Mouse (Mus musculus): ENCODE measurements around the gene Taf1a. TPM values are rescaled to one million over a fixed set of nuclear protein-coding genes. Genes with fewer than 3 reads are reported as not detected.
"Not testable (repeated sequence)": the region's sequence is repeated elsewhere in the genome, so short reads cannot be mapped to it uniquely, and the experiment has no call there.

Gene Taf1a
- polyA plus RNA-seq, 1 experiment from 2014 or later, result 17.7 TPM

DNA sequence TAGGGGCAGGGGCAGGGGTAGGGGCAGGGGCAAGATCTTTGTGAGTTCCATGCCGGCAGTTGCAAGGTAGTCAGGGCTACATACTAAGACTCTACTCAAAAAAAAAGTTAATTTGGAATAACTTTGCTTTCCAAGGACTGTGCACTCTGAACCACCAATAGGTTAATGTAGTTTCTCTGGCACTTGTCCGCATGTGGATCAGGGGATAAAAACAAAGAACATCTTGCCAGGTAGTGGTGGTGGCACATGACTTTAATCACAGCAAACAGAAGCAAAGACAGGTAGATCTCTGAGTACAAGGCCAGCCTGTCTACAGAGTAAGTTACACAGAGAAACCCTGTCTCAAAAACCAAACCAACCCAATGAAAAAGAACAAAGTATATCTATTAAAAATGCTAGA is 6.2 kb upstream of the Taf1a start:
- no peak for ATAC-seq
- WGBS, result 89% methylated on average over 2 of the region's 2 CpGs
- H3K9ac ChIP-seq (ENCODE audit: low read depth, low read length), result no peak overlapping the region
- H3K9me3 ChIP-seq (replicated peaks; ENCODE audit: control insufficient read depth, low read length, poor library complexity, severe bottlenecking), result no peaks in the 10 kb centered on the region
- no peak overlapping the region for H3K4me2 ChIP-seq (ENCODE audit: low read length)
- H3K4me1 ChIP-seq (ENCODE audit: control insufficient read depth, insufficient read depth, low read length), result no peaks in the 10 kb centered on the region
- H3K27ac ChIP-seq (ENCODE audit: low read length), result no peak overlapping the region
- H3K27me3 ChIP-seq (ENCODE audit: control insufficient read depth, insufficient read depth, low read depth, low read length), result peaks cover 24% of the 10 kb centered on the region
- no peak overlapping the region for H3K4me3 ChIP-seq (ENCODE audit: low read depth, low read length)
- no peaks in the 10 kb centered on the region for H3K36me3 ChIP-seq (ENCODE audit: control insufficient read depth, insufficient read depth, low read length)

DNA sequence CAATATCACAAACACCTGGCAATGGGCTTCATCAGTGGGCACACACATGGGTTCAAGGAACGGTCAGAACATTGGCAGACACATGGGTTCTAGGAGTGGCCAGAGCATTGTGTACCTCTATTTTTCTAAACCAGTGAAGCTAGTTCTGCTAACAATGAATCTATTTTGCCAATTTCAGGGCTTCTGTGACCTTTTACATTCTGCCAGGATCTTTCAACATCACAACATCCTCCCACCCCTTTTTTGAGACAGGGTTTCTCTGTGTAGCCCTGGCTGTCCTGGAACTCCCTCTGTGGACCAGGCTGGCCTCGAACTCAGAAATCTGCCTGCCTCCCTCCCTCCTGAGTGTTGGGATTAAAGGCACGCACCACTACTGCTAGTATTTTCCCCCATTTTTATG is 1.4 kb upstream of the Taf1a start:
- not testable (repeated sequence) for H3K4me3 ChIP-seq (ENCODE audit: low read depth, low read length); H3K9me3 ChIP-seq (replicated peaks; ENCODE audit: control insufficient read depth, low read length, poor library complexity, severe bottlenecking); ATAC-seq; H3K9ac ChIP-seq (ENCODE audit: low read depth, low read length); H3K27ac ChIP-seq (ENCODE audit: low read length); H3K4me2 ChIP-seq (ENCODE audit: low read length); H3K36me3 ChIP-seq (ENCODE audit: control insufficient read depth, insufficient read depth, low read length)
- peaks cover 14% of the 10 kb centered on the region for H3K4me1 ChIP-seq (ENCODE audit: control insufficient read depth, insufficient read depth, low read length)
- peaks cover 20% of the 10 kb centered on the region for H3K27me3 ChIP-seq (ENCODE audit: control insufficient read depth, insufficient read depth, low read depth, low read length)
- WGBS, result 89% methylated on average over 3 of the region's 3 CpGs

DNA sequence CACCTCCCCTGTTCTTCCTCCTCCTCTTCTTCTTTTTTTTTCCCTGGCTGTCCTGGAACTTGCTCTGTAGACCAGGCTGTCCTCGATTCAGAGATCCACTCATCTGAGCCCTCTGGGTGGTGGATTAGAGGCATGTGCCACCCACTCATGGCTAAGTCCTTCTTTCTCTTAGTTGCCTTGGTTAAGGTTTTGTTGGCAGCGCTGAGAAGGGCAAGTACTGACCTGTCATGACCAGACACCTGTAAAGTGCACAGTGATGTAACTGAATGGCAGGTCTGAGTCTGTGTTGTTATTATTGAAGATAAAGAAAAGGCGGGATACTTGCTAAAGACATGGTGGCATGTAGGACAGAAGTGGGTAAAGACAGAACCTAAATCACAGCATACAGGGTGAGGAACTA is 14.6 kb downstream of the Taf1a start:
- H3K4me2 ChIP-seq (ENCODE audit: low read length), result no peak overlapping the region
- H3K9me3 ChIP-seq (replicated peaks; ENCODE audit: control insufficient read depth, low read length, poor library complexity, severe bottlenecking), result no peaks in the 10 kb centered on the region
- no peak overlapping the region for H3K9ac ChIP-seq (ENCODE audit: low read depth, low read length)
- no peak for ATAC-seq
- H3K36me3 ChIP-seq (ENCODE audit: control insufficient read depth, insufficient read depth, low read length), result peaks cover 41% of the 10 kb centered on the region
- no peak overlapping the region for H3K27ac ChIP-seq (ENCODE audit: low read length)
- H3K4me3 ChIP-seq (ENCODE audit: low read depth, low read length), result no peak overlapping the region
- WGBS, result 95% methylated on average over 3 of the region's 3 CpGs
- no peaks in the 10 kb centered on the region for H3K27me3 ChIP-seq (ENCODE audit: control insufficient read depth, insufficient read depth, low read depth, low read length)
- no peaks in the 10 kb centered on the region for H3K4me1 ChIP-seq (ENCODE audit: control insufficient read depth, insufficient read depth, low read length)

DNA sequence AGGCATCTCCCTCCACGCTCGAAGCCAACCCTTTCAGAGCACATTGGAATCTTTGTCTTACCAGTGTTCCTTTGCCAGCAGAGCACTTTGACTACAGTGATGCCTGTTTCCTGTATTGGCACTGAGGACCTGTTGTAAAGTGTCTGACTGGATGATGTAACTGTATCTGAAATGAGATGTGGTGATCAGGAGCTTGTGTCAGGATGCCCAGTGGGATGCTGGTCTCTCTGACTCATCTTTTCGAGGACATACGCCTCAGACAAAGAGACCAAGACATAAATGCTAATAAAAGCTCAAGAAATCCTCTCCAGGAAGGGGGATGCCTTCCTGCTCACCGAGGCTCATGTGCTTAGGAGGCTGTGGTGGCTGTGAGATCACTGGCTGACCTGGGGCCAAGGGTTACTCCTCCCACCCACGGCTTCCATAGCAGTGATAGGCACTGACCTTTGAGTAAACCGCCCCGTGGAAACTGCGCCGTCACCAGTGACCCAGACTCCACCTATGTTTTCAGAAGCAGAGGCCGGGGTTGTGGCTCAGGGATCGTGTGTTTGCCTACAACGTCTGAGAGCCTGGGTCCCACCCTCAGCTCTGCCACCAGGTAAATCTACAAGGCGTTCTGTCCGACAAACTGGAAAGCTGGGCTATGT is 25.4 kb downstream of the Taf1a start:
- no peak overlapping the region for H3K4me3 ChIP-seq (ENCODE audit: low read depth, low read length)
- H3K4me1 ChIP-seq (ENCODE audit: control insufficient read depth, insufficient read depth, low read length), result no peaks in the 10 kb centered on the region
- H3K27ac ChIP-seq (ENCODE audit: low read length), result no peak overlapping the region
- ATAC-seq, result no peak
- peaks cover 18% of the 10 kb centered on the region for H3K36me3 ChIP-seq (ENCODE audit: control insufficient read depth, insufficient read depth, low read length)
- H3K9me3 ChIP-seq (replicated peaks; ENCODE audit: control insufficient read depth, low read length, poor library complexity, severe bottlenecking), result no peaks in the 10 kb centered on the region
- no peak overlapping the region for H3K4me2 ChIP-seq (ENCODE audit: low read length)
- no peak overlapping the region for H3K9ac ChIP-seq (ENCODE audit: low read depth, low read length)
- H3K27me3 ChIP-seq (ENCODE audit: control insufficient read depth, insufficient read depth, low read depth, low read length), result no peaks in the 10 kb centered on the region
- 90% methylated on average over 15 of the region's 15 CpGs for WGBS

DNA sequence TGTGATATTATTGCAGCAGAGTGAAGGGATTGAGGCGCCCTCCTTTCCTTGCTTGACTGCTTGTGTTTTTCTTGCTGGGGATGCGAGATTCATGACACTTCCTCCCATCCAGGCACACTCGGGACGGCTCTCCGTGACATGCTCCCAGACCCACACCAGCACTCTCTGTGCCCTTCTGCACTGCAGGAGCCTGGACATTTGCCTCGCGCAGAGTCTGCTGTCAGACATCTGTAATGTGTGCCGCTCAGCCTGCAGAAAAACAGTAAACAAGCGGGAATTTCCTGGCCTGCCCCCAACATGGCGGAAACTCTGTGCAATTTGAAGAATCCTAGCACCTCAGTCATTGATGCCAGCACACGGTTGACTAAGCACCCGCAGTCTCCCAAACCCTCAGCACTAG is 29.1 kb downstream of the Taf1a start, which contains the start of gene Hhipl2:
Gene Hhipl2 (plus strand): TSS at position 343 of the 400 bp plus-strand sequence.
- Histone ChIP-seq H3K36me3 (ENCODE audit: control insufficient read depth, insufficient read depth, low read length) (no peaks in the 10 kb centered on the region), H3K9ac (ENCODE audit: low read depth, low read length) (no peak within 1 kb of the TSS), H3K9me3 (replicated peaks; ENCODE audit: control insufficient read depth, low read length, poor library complexity, severe bottlenecking) (0 out of 2 replicates have a peak, but pooled peaks cover 2% of the 10 kb centered on the region), H3K4me2 (ENCODE audit: low read length) (no peak within 1 kb of the TSS), H3K27ac (ENCODE audit: low read length) (no peak within 1 kb of the TSS), H3K4me1 (ENCODE audit: control insufficient read depth, insufficient read depth, low read length) (no peaks in the 10 kb centered on the region), H3K27me3 (ENCODE audit: control insufficient read depth, insufficient read depth, low read depth, low read length) (no peaks in the 10 kb centered on the region), H3K4me3 (ENCODE audit: low read depth, low read length) (no peak within 1 kb of the TSS)
- no peak for ATAC-seq
- 77% methylated on average over 12 of the region's 12 CpGs for WGBS

DNA sequence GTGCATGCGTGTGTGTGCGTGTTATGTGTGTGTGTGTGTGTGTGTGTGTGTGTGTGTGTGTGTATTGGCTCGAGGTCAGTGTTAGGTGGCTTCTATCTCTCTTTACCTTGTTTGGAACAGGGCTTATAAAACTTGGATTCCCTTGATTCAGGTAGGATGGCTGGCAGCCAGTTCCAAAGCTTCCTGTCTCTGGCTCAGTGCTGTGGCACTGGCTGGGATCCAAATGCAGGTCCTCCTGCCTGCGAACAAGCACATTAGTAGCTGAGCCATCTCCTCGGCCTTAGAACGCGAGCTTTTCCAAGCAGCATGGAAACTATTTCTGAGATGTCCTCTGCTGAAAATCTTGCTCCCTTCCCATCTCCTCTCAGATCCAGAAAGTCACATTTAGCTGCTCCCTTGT is 31.0 kb downstream of the Taf1a start:
- H3K9ac ChIP-seq (ENCODE audit: low read depth, low read length), result no peak overlapping the region
- no peaks in the 10 kb centered on the region for H3K36me3 ChIP-seq (ENCODE audit: control insufficient read depth, insufficient read depth, low read length)
- H3K27me3 ChIP-seq (ENCODE audit: control insufficient read depth, insufficient read depth, low read depth, low read length), result no peaks in the 10 kb centered on the region
- H3K4me1 ChIP-seq (ENCODE audit: control insufficient read depth, insufficient read depth, low read length), result no peaks in the 10 kb centered on the region
- H3K4me2 ChIP-seq (ENCODE audit: low read length), result no peak overlapping the region
- H3K27ac ChIP-seq (ENCODE audit: low read length), result no peak overlapping the region
- no peak for ATAC-seq
- H3K4me3 ChIP-seq (ENCODE audit: low read depth, low read length), result no peak overlapping the region
- peaks cover 2% of the 10 kb centered on the region; the same call in 1 of the 2 replicates for H3K9me3 ChIP-seq (replicated peaks; ENCODE audit: control insufficient read depth, low read length, poor library complexity, severe bottlenecking)
- 84% methylated on average over 7 of the region's 7 CpGs for WGBS

DNA sequence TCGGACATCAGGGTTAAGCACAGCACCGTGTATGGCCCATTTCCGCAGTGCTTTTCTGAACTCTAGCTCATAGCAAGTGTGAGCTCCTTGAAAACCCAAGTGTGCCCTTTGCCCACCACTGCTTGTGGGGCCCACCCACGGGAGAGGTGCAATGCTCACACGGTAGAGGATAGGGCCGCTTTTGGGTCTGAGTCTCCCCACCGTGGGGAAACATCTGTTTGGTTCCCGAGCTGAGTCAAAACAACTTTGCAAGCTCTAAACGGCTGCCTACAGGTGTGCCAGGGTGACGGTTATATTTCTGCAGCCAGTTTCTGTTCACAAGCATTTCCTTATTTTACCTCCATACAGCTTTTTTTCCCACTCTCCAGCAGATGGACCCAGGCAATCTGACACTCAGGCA is 31.5 kb downstream of the Taf1a start:
- H3K27ac ChIP-seq (ENCODE audit: low read length), result no peak overlapping the region
- H3K9me3 ChIP-seq (replicated peaks; ENCODE audit: control insufficient read depth, low read length, poor library complexity, severe bottlenecking), result peaks cover 2% of the 10 kb centered on the region; the same call in 1 of the 2 replicates
- WGBS, result 92% methylated on average over 10 of the region's 10 CpGs
- H3K27me3 ChIP-seq (ENCODE audit: control insufficient read depth, insufficient read depth, low read depth, low read length), result no peaks in the 10 kb centered on the region
- H3K36me3 ChIP-seq (ENCODE audit: control insufficient read depth, insufficient read depth, low read length), result no peaks in the 10 kb centered on the region
- H3K4me1 ChIP-seq (ENCODE audit: control insufficient read depth, insufficient read depth, low read length), result no peaks in the 10 kb centered on the region
- H3K4me3 ChIP-seq (ENCODE audit: low read depth, low read length), result no peak overlapping the region
- no peak overlapping the region for H3K9ac ChIP-seq (ENCODE audit: low read depth, low read length)
- no peak overlapping the region for H3K4me2 ChIP-seq (ENCODE audit: low read length)
- ATAC-seq, result no peak

DNA sequence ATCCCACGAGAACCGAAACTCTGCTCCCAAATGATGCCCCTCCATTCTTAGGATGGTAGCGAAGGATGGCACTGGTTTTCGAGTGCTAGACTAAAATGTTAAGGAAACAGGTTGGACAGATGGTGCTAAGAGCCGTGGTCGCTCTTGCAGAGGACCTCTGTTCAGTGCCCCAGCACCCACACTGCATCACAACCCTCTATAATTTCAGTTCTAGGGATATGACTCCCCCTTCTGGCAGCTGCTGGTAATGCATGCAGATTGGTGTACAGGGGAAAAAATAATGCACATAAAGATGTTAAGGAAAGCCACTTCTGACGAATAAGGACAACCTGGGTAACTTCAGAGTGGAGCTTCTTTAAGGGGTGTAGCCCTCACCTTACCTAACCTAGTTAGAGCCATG is 35.3 kb downstream of the Taf1a start:
- no peak for ATAC-seq
- Histone ChIP-seq H3K4me3 (ENCODE audit: low read depth, low read length) (no peak overlapping the region), H3K9me3 (replicated peaks; ENCODE audit: control insufficient read depth, low read length, poor library complexity, severe bottlenecking) (peaks cover 2% of the 10 kb centered on the region; the same call in 1 of the 2 replicates), H3K27ac (ENCODE audit: low read length) (no peak overlapping the region), H3K27me3 (ENCODE audit: control insufficient read depth, insufficient read depth, low read depth, low read length) (no peaks in the 10 kb centered on the region), H3K4me2 (ENCODE audit: low read length) (no peak overlapping the region), H3K36me3 (ENCODE audit: control insufficient read depth, insufficient read depth, low read length) (no peaks in the 10 kb centered on the region), H3K4me1 (ENCODE audit: control insufficient read depth, insufficient read depth, low read length) (no peaks in the 10 kb centered on the region), H3K9ac (ENCODE audit: low read depth, low read length) (no peak overlapping the region)
- WGBS, result 93% methylated on average over 7 of the region's 7 CpGs

DNA sequence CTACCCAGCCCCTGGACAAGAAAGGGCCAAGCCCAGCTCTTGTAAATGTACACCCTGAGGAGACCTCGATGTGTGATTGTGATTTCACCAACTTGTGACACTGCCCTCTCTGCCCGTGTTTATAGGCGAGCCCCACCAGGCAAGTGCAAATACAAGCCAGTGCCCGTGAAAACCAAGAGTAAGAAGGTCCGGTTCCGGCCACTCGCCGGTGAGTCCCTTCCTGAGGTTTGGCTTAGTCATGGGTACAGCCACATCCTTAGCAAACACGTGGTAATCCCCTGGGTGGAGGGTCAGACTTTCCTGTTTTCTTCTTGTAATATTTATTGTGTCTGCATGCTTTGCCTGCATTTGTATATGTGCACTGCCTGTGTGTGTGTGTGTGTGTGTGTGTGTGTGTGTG is 46.1 kb downstream of the Taf1a start:
- Histone ChIP-seq H3K4me1 (ENCODE audit: control insufficient read depth, insufficient read depth, low read length) (no peaks in the 10 kb centered on the region), H3K27ac (ENCODE audit: low read length) (no peak overlapping the region), H3K36me3 (ENCODE audit: control insufficient read depth, insufficient read depth, low read length) (no peaks in the 10 kb centered on the region), H3K4me3 (ENCODE audit: low read depth, low read length) (no peak overlapping the region), H3K27me3 (ENCODE audit: control insufficient read depth, insufficient read depth, low read depth, low read length) (no peaks in the 10 kb centered on the region; the same call in 1 of the 2 replicates), H3K9ac (ENCODE audit: low read depth, low read length) (no peak overlapping the region), H3K4me2 (ENCODE audit: low read length) (no peak overlapping the region), H3K9me3 (replicated peaks; ENCODE audit: control insufficient read depth, low read length, poor library complexity, severe bottlenecking) (0 out of 2 replicates have a peak, but pooled peaks cover 2% of the 10 kb centered on the region)
- 86% methylated on average over 9 of the region's 9 CpGs for WGBS
- ATAC-seq, result no peak

Measured in midbrain, embryonic 16.5 days (tissue).